Mouse (Mus musculus): Measurements from ENCODE around the gene Csn3. TPM values are rescaled to one million over a fixed set of nuclear protein-coding genes. Genes with fewer than 3 reads are reported as not detected.
A peak's percentile ranks its signal among the peaks of the same experiment; 100 is the strongest.

Gene Csn3
- total and polyA plus RNA-seq, 3 experiments, result 8.1 to 31.5 (median 16.4) TPM

- Histone ChIP-seq H3K4me1 (ENCODE audit: control insufficient read depth in 1 of 2, insufficient read depth in 2 of 2) (no peaks in the 10 kb centered on the region), H3K4me2 (ENCODE audit: insufficient read depth, low read depth, poor library complexity, severe bottlenecking) (no peak overlapping the region), H3K27ac (ENCODE audit: insufficient read depth, low read depth) (no peak overlapping the region), H3K36me3 (replicated peaks in 1 of 2; ENCODE audit: control insufficient read depth in 1 of 2, insufficient read depth in 1 of 2, low read length in 1 of 2) (no peaks in the 10 kb centered on the region), H3K79me2 (replicated peaks; ENCODE audit: control insufficient read depth, extremely low read depth, insufficient read depth, poor library complexity, severe bottlenecking) (no peaks in the 10 kb centered on the region), H3K9me3 (replicated peaks; ENCODE audit: low read length) (no peaks in the 10 kb centered on the region), H3K9ac (ENCODE audit: insufficient read depth, low read depth) (no peak overlapping the region), H3K27me3 (replicated peaks) (no peaks in the 10 kb centered on the region), H3K4me3 (replicated peaks in 1 of 3; ENCODE audit: low read depth in 2 of 3, low read length in 2 of 3, poor library complexity in 1 of 3) (no peak overlapping the region)
- in situ Hi-C loops (cut with MboI; ENCODE audit: low pct_ligation_motif_present, low pct_unique_long_range_greater_than_20kb, low sequenced_read_pairs) (no loop called here), dilution Hi-C loops (cut with MboI; ENCODE audit: extremely low pct_ligation_motif_present, extremely low pct_unique_long_range_greater_than_20kb, low sequenced_read_pairs) (no loop called here)
- DNase-seq (ENCODE audit: extremely low read depth), result peak; percentile 27
- TF ChIP-seq RAD21 (IDR thresholded peaks at IDR 0.05; ENCODE audit: low read depth, low read length), result peak; percentile 72
- TF ChIP-seq CTCF (conservative IDR thresholded peaks at IDR 0.05 in 1 of 2, IDR thresholded peaks at IDR 0.05 in 1 of 2; ENCODE audit: low read depth in 2 of 2, low read length in 2 of 2), result peak in 1 of 2 experiments; percentile 67; a peak in 2 of 4 replicates
- no peak for TF ChIP-seq NELFE (IDR thresholded peaks at IDR 0.05; ENCODE audit: low read depth, low read length)
- peak; percentile 51 for TF ChIP-seq SMC3 (IDR thresholded peaks at IDR 0.05; ENCODE audit: low read depth, low read length)
These were observed 15.4 kb downstream of the Csn3 start for GRCm38 (mm10) chr5:87940752-87941151.

GRCm38 (mm10) chr5:87942515-87942914, 17.1 kb downstream of the Csn3 start:
- Histone ChIP-seq H3K4me3 (replicated peaks in 1 of 3; ENCODE audit: low read depth in 2 of 3, low read length in 2 of 3, poor library complexity in 1 of 3) (no peak overlapping the region), H3K79me2 (replicated peaks; ENCODE audit: control insufficient read depth, extremely low read depth, insufficient read depth, poor library complexity, severe bottlenecking) (no peaks in the 10 kb centered on the region), H3K9ac (ENCODE audit: insufficient read depth, low read depth) (no peak overlapping the region), H3K4me2 (ENCODE audit: insufficient read depth, low read depth, poor library complexity, severe bottlenecking) (no peak overlapping the region), H3K4me1 (ENCODE audit: control insufficient read depth in 1 of 2, insufficient read depth in 2 of 2) (no peaks in the 10 kb centered on the region), H3K9me3 (replicated peaks; ENCODE audit: low read length) (no peaks in the 10 kb centered on the region), H3K27me3 (replicated peaks) (no peaks in the 10 kb centered on the region), H3K27ac (ENCODE audit: insufficient read depth, low read depth) (no peak overlapping the region), H3K36me3 (replicated peaks in 1 of 2; ENCODE audit: control insufficient read depth in 1 of 2, insufficient read depth in 1 of 2, low read length in 1 of 2) (no peaks in the 10 kb centered on the region)
- dilution Hi-C loops (cut with MboI; ENCODE audit: extremely low pct_ligation_motif_present, extremely low pct_unique_long_range_greater_than_20kb, low sequenced_read_pairs) (no loop called here), in situ Hi-C loops (cut with MboI; ENCODE audit: low pct_ligation_motif_present, low pct_unique_long_range_greater_than_20kb, low sequenced_read_pairs) (no loop called here)
- TF ChIP-seq SIN3A (IDR thresholded peaks at IDR 0.05; ENCODE audit: low read length) (no peak), POLR2A (IDR thresholded peaks at IDR 0.05; ENCODE audit: low read depth, low read length) (no peak), PAX5 (IDR thresholded peaks at IDR 0.05; ENCODE audit: low read length) (no peak), JUND (conservative IDR thresholded peaks at IDR 0.05; ENCODE audit: low read depth, low read length) (no peak), UBTF (IDR thresholded peaks at IDR 0.05; ENCODE audit: low read depth, low read length) (no peak), POLR2AphosphoS2 (IDR thresholded peaks at IDR 0.05; ENCODE audit: low read depth, low read length) (no peak), CTCF (conservative IDR thresholded peaks at IDR 0.05 in 1 of 2, IDR thresholded peaks at IDR 0.05 in 1 of 2; ENCODE audit: low read depth in 2 of 2, low read length in 2 of 2) (no peak), IRF4 (IDR thresholded peaks at IDR 0.05; ENCODE audit: low read depth, low read length) (no peak), ZC3H11A (IDR thresholded peaks at IDR 0.05; ENCODE audit: low read depth, low read length) (no peak), ELF1 (IDR thresholded peaks at IDR 0.05; ENCODE audit: low read depth, low read length) (no peak), HCFC1 (IDR thresholded peaks at IDR 0.05; ENCODE audit: low read depth, low read length) (no peak), MXI1 (IDR thresholded peaks at IDR 0.05; ENCODE audit: low read depth, low read length) (no peak), MAX (IDR thresholded peaks at IDR 0.05; ENCODE audit: low read length) (no peak), CHD2 (IDR thresholded peaks at IDR 0.05; ENCODE audit: low read length) (no peak), CHD1 (IDR thresholded peaks at IDR 0.05; ENCODE audit: low read depth, low read length) (no peak)
- no peak for DNase-seq (ENCODE audit: extremely low read depth)

Measured in CH12.LX (cell line).